Mouse (Mus musculus) NIH3T3 (cell line): ENCODE data around the gene Dhx57.

Source experiments
- DNase-seq: peaks from one replicate; pipeline ENCODE4 v3.0.0-alpha.2; 2012; ENCODE audit warnings: low read depth

Dhx57 gene

DNA sequence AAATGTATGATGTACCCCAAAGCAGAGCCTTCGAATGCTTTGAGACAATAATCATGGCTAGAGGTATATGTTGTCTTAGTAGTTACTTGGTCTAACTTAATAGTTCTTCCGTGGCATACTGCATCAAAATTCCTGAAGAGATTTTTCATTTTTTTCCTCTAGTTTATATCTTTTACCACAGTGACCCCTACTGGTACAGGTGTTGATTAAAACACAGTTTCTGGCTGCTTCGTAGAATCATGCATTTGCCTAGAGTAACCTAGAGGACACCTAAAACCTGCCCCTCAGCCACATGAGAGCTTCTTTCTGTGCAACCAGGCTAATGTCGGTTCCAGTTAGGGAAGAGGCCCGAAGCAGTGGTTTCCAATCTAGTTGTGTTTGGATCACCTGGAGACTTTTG lies 97.2 kb downstream of the Dhx57 start:
- peak; percentile 78 for DNase-seq
